Mouse (Mus musculus) adrenal gland, postnatal 4 days (tissue): ENCODE measurements around the gene Ppp1r12b. TPM values are rescaled to one million over a fixed set of nuclear protein-coding genes. Genes with fewer than 3 reads are reported as not detected.

Source experiments
- DNase-seq, 2 experiments: peaks; one replicate each; pipeline ENCODE4 v3.0.0; 2021 to 2022; ENCODE audit warnings: low spot score in 2 of 2, mixed read lengths in 2 of 2
- total RNA-seq, 2 experiments: library from RNA; stranded (reverse); gene quantifications; 2 replicates each; pipeline ENCODE4 v1.2.3; 2021

The Ppp1r12b gene
- total RNA-seq, 2 experiments from 2014 or later = 19.7 to 22.1 TPM

- DNase-seq = no peak
Measured at GRCm38 (mm10) chr1:134763776-134764438, 191.8 kb downstream of the Ppp1r12b start.

GRCm38 (mm10) chr1:134763250-134763649 is 192.5 kb downstream of the Ppp1r12b start:
- no peak for DNase-seq

GRCm38 (mm10) chr1:134761534-134761933 is 194.2 kb downstream of the Ppp1r12b start:
- DNase-seq = no peak

GRCm38 (mm10) chr1:134760642-134761041 is 195.1 kb downstream of the Ppp1r12b start:
- DNase-seq = no peak

- DNase-seq = no peak
Measured at GRCm38 (mm10) chr1:134759133-134759532, 196.6 kb downstream of the Ppp1r12b start.

GRCm38 (mm10) chr1:134757230-134757629 is 198.5 kb downstream of the Ppp1r12b start:
- DNase-seq = no peak

- no peak for DNase-seq
Measured at GRCm38 (mm10) chr1:134756190-134756873, 199.4 kb downstream of the Ppp1r12b start.

GRCm38 (mm10) chr1:134755548-134756189 is 200.1 kb downstream of the Ppp1r12b start:
- DNase-seq = no peak

GRCm38 (mm10) chr1:134754818-134755217 is 200.9 kb downstream of the Ppp1r12b start:
- no peak for DNase-seq

GRCm38 (mm10) chr1:134753751-134754630 is 201.8 kb downstream of the Ppp1r12b start:
- DNase-seq = no peak

GRCm38 (mm10) chr1:134752447-134752846 is 203.3 kb downstream of the Ppp1r12b start:
- DNase-seq = no peak

GRCm38 (mm10) chr1:134749889-134750288 is 205.9 kb downstream of the Ppp1r12b start:
- DNase-seq = no peak

- no peak for DNase-seq
Measured at GRCm38 (mm10) chr1:134747236-134748174, 208.2 kb downstream of the Ppp1r12b start.

- DNase-seq = no peak
Measured at GRCm38 (mm10) chr1:134745648-134746047, 210.1 kb downstream of the Ppp1r12b start.

GRCm38 (mm10) chr1:134741946-134742661 is 213.6 kb downstream of the Ppp1r12b start:
- DNase-seq = no peak

- no peak for DNase-seq
Measured at GRCm38 (mm10) chr1:134741433-134741832, 214.3 kb downstream of the Ppp1r12b start.

GRCm38 (mm10) chr1:134737463-134737862 is 218.3 kb downstream of the Ppp1r12b start:
- DNase-seq = no peak

- no peak for DNase-seq
Measured at GRCm38 (mm10) chr1:134733659-134734058, 222.1 kb downstream of the Ppp1r12b start.

- peak in 1 of 2 experiments; percentile 60 for DNase-seq
Measured at GRCm38 (mm10) chr1:134727256-134727655, 228.5 kb downstream of the Ppp1r12b start.
